Mouse (Mus musculus): ENCODE measurements around the gene Scin. TPM values are rescaled to one million over a fixed set of nuclear protein-coding genes. Genes with fewer than 3 reads are reported as not detected.

The Scin gene
- polyA plus RNA-seq, 1 experiment from 2014 or later = 3.9 TPM

DNA sequence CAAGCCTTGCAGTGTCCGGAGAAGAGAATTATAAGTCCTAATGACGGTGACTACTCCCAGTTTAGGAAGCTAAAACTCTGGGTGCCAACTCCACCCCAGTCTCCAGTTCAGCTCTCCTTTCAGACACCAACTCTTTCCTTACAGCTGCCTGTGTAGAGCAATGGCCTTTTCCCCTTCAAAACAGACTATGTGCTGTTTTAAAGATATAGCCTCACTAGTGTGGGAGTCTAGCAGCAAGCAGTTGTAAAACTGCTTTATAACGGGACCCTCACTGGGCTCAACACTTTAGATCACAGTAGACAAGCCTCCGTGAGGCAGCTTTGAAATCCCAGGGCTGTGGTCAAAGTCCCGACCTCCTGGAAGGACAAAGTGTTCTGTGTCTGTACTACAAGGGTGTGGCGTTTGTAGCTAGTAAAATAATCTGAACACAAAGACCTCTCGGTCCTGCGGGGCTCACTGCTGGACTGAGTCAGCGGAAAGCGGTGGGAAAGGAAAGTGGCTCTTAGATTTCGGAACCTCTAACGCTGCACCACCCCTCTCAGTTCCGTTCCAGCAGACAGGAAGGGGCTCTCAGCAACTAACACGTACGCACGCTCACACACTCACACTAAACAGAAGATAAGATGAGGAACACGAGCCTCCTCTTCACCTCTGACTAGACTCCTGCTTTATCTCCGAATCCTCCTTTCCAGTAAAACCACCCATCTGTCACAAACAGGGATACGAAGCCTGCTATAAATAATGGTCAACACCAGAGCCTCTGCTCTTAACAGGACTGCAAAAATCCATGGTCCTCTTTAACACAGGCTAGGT is 117.2 kb downstream of the Scin start:
- Histone ChIP-seq H3K9me3 (ENCODE audit: control insufficient read depth, low read depth, low read length) (no peaks in the 10 kb centered on the region), H3K27me3 (ENCODE audit: control insufficient read depth, insufficient read depth, low read length) (no peaks in the 10 kb centered on the region), H3K4me1 (ENCODE audit: control insufficient read depth, insufficient read depth, low read length) (no peaks in the 10 kb centered on the region; the same call in 1 of the 2 replicates), H3K4me2 (replicated peaks; ENCODE audit: low read depth, low read length) (peak overlapping the region; percentile 50), H3K27ac (ENCODE audit: low read length) (peak overlapping the region; percentile 36; the same call in 1 of the 2 replicates), H3K4me3 (ENCODE audit: low read depth, low read length) (peak overlapping the region; percentile 27), H3K9ac (replicated peaks; ENCODE audit: low read depth, low read length) (0 out of 2 replicates have a peak overlapping the region, but pooled peaks have one; percentile 4), H3K36me3 (ENCODE audit: control insufficient read depth, insufficient read depth, low read length) (no peaks in the 10 kb centered on the region)
- ATAC-seq (ENCODE audit: insufficient number of reproducible peaks, insufficient read depth, low FRiP score, low read depth) = peak; percentile 79
- 19% methylated on average over 19 of the region's 19 CpGs for WGBS

- Histone ChIP-seq H3K4me2 (replicated peaks; ENCODE audit: low read depth, low read length) (no peak overlapping the region), H3K36me3 (ENCODE audit: control insufficient read depth, insufficient read depth, low read length) (no peaks in the 10 kb centered on the region), H3K9ac (replicated peaks; ENCODE audit: low read depth, low read length) (no peak overlapping the region), H3K9me3 (ENCODE audit: control insufficient read depth, low read depth, low read length) (no peaks in the 10 kb centered on the region), H3K27me3 (ENCODE audit: control insufficient read depth, insufficient read depth, low read length) (no peaks in the 10 kb centered on the region), H3K4me1 (ENCODE audit: control insufficient read depth, insufficient read depth, low read length) (no peaks in the 10 kb centered on the region; the same call in 1 of the 2 replicates), H3K4me3 (ENCODE audit: low read depth, low read length) (no peak overlapping the region), H3K27ac (ENCODE audit: low read length) (no peak overlapping the region)
- ATAC-seq (ENCODE audit: insufficient number of reproducible peaks, insufficient read depth, low FRiP score, low read depth) = no peak
- WGBS = 75% methylated on average over 9 of the region's 9 CpGs
Measured at GRCm38 (mm10) chr12:40016068-40016467, 118.0 kb downstream of the Scin start.

DNA sequence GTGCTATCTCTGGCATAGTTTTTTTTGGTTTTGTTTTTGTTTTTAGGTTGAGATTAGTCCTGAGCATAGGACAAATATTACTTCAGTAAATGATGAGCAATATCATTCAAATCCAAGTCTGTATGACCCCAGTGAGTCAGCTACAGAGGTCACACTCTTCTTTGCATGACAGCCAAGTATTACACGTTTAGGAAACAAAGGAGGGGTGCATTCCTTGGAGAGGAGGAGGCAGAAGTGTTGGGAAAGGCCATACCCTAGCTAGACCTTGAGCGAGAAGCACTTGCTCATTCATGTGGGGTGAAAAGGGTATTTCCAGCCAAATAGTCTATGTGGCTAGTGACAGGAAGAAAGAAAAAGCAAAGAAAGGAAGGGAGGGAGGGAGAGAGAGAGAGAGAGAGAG is 124.2 kb downstream of the Scin start:
- H3K4me2 ChIP-seq (replicated peaks; ENCODE audit: low read depth, low read length) = no peak overlapping the region
- no peaks in the 10 kb centered on the region for H3K9me3 ChIP-seq (ENCODE audit: control insufficient read depth, low read depth, low read length)
- no peak overlapping the region for H3K4me3 ChIP-seq (ENCODE audit: low read depth, low read length)
- whole genome bisulfite sequencing = 43% methylated on average over 2 of the region's 2 CpGs
- no peaks in the 10 kb centered on the region for H3K4me1 ChIP-seq (ENCODE audit: control insufficient read depth, insufficient read depth, low read length)
- no peak for ATAC-seq (ENCODE audit: insufficient number of reproducible peaks, insufficient read depth, low FRiP score, low read depth)
- no peaks in the 10 kb centered on the region for H3K36me3 ChIP-seq (ENCODE audit: control insufficient read depth, insufficient read depth, low read length)
- no peak overlapping the region for H3K9ac ChIP-seq (replicated peaks; ENCODE audit: low read depth, low read length)
- H3K27ac ChIP-seq (ENCODE audit: low read length) = no peak overlapping the region
- no peaks in the 10 kb centered on the region for H3K27me3 ChIP-seq (ENCODE audit: control insufficient read depth, insufficient read depth, low read length)

Other genes with a start within 250 kb of the Scin start
- gene Arl4a, start 96.2 kb downstream of the Scin start, polyA plus RNA-seq (2014; fragmentation: Nextera tagmentation; extraction: Ambion mirVana) = 45.3 and 46.0 TPM in 2 replicates
- gene Lsmem1, start 65.3 kb upstream of the Scin start, polyA plus RNA-seq (2014; fragmentation: Nextera tagmentation; extraction: Ambion mirVana) = not detected in 2 replicates
- gene Ifrd1, start 114.3 kb upstream of the Scin start, polyA plus RNA-seq (2014; fragmentation: Nextera tagmentation; extraction: Ambion mirVana) = 86.2 and 101 TPM in 2 replicates

Measured in stomach, embryonic 14.5 days (tissue).